Mouse (Mus musculus): ENCODE measurements around the gene Rbmxl2.

- TF ChIP-seq USF1 (IDR thresholded peaks at IDR 0.05; ENCODE audit: low read depth, low read length) (no peak), MYC (IDR thresholded peaks at IDR 0.05; ENCODE audit: low read depth, low read length) (no peak), RCOR1 (conservative IDR thresholded peaks at IDR 0.05; ENCODE audit: low read depth, low read length) (no peak), TCF12 (IDR thresholded peaks at IDR 0.05; ENCODE audit: low read depth, low read length) (no peak), ELF1 (IDR thresholded peaks at IDR 0.05; ENCODE audit: low read depth, low read length) (no peak), CTCF (conservative IDR thresholded peaks at IDR 0.05 in 1 of 2, IDR thresholded peaks at IDR 0.05 in 1 of 2; ENCODE audit: low read depth in 2 of 2, low read length in 2 of 2) (no peak), POLR2A (IDR thresholded peaks at IDR 0.05; ENCODE audit: low read depth, low read length) (no peak), E2F4 (IDR thresholded peaks at IDR 0.05; ENCODE audit: insufficient replicate concordance, low read depth, low read length) (no peak)
Measured at GRCm38 (mm10) chr7:107209204-107209860, at the start of gene Rbmxl2.
